ENCODE assay signal across 8 mouse cellular contexts in genomic region chr9:108825820-108826699, GRCm38 (mm10). TPM values are rescaled to one million over a fixed set of nuclear protein-coding genes. Genes with fewer than 3 reads are reported as not detected.
DNase-seq lines count a peak whose midpoint lies in the region; ATAC-seq and TF ChIP-seq lines count a peak whose summit lies in the region.

Gene Celsr3 (plus strand): TSS chr9:108826320.

- 0 out of 2 replicates have a peak, but pooled peaks cover 6% of the 10 kb centered on the region for H3K4me1 ChIP-seq in kidney, postnatal 0 days (replicated peaks; ENCODE audit: insufficient read depth, low read length)
- peaks cover 15% of the 10 kb centered on the region for H3K4me1 ChIP-seq in embryonic facial prominence, embryonic 15.5 days
- peaks cover 12% of the 10 kb centered on the region for H3K4me1 ChIP-seq in hindbrain, postnatal 0 days (ENCODE audit: insufficient read depth, low read length)
- peaks cover 17% of the 10 kb centered on the region for H3K4me1 ChIP-seq in limb, embryonic 12.5 days (replicated peaks)
- H3K4me1 ChIP-seq in neural tube, embryonic 11.5 days (ENCODE audit: control insufficient read depth, insufficient read depth, low read length) = peaks cover 8% of the 10 kb centered on the region; the same call in 1 of the 2 replicates

- TF ChIP-seq POLR2A in brain, embryonic 14.5 days (IDR thresholded peaks at IDR 0.05; ENCODE audit: borderline replicate concordance, extremely low read depth, insufficient read depth, insufficient read length, poor library complexity, severe bottlenecking) = peak; percentile 64; the same call in 1 of the 2 replicates

- H3K36me3 ChIP-seq in kidney, postnatal 0 days (ENCODE audit: insufficient read depth, low read length) = no peaks in the 10 kb centered on the region
- no peaks in the 10 kb centered on the region for H3K36me3 ChIP-seq in embryonic facial prominence, embryonic 15.5 days
- H3K36me3 ChIP-seq in hindbrain, postnatal 0 days (ENCODE audit: insufficient read depth, low read length) = peaks cover 18% of the 10 kb centered on the region; the same call in 1 of the 2 replicates
- H3K36me3 ChIP-seq in limb, embryonic 12.5 days = no peaks in the 10 kb centered on the region
- no peaks in the 10 kb centered on the region for H3K36me3 ChIP-seq in neural tube, embryonic 11.5 days (ENCODE audit: control insufficient read depth, insufficient read depth, low read length)

- peak; percentile 88 for DNase-seq in kidney, postnatal 0 days (ENCODE audit: low spot score)
- DNase-seq in kidney, adult 18-20 months = no peak
- peak; percentile 98 for DNase-seq in brain, embryonic 14.5 days (ENCODE audit: low read depth)
- peak; percentile 96 for DNase-seq in hindbrain, postnatal 0 days (ENCODE audit: low spot score)
- DNase-seq in neural tube, embryonic 11.5 days (ENCODE audit: low spot score) = peak; percentile 92

- peak within 1 kb of the TSS; percentile 70 for H3K4me2 ChIP-seq in kidney, postnatal 0 days (ENCODE audit: low read length)
- H3K4me2 ChIP-seq in embryonic facial prominence, embryonic 15.5 days (replicated peaks) = peak within 1 kb of the TSS; percentile 86
- H3K4me2 ChIP-seq in hindbrain, postnatal 0 days (ENCODE audit: low read depth, low read length) = peak within 1 kb of the TSS; percentile 71
- H3K4me2 ChIP-seq in limb, embryonic 12.5 days = peak within 1 kb of the TSS; percentile 73
- peak within 1 kb of the TSS; percentile 86 for H3K4me2 ChIP-seq in neural tube, embryonic 11.5 days (ENCODE audit: low read depth)

- H3K9ac ChIP-seq in kidney, postnatal 0 days (ENCODE audit: low read depth, low read length) = no peak within 1 kb of the TSS
- no peak within 1 kb of the TSS for H3K9ac ChIP-seq in embryonic facial prominence, embryonic 15.5 days
- H3K9ac ChIP-seq in hindbrain, postnatal 0 days (replicated peaks; ENCODE audit: low read length) = peak within 1 kb of the TSS; percentile 81
- H3K9ac ChIP-seq in limb, embryonic 12.5 days (replicated peaks) = no peak within 1 kb of the TSS
- H3K9ac ChIP-seq in neural tube, embryonic 11.5 days (ENCODE audit: low read length) = peak within 1 kb of the TSS; percentile 76

- ATAC-seq in kidney, postnatal 0 days (replicated peaks; ENCODE audit: low FRiP score, low read depth) = peak; percentile 55
- no peak for ATAC-seq in embryonic facial prominence, embryonic 15.5 days (ENCODE audit: insufficient number of reproducible peaks, low FRiP score, low TSS enrichment, low read depth)
- ATAC-seq in hindbrain, postnatal 0 days = peak; percentile 69
- ATAC-seq in limb, embryonic 12.5 days (ENCODE audit: insufficient number of reproducible peaks, insufficient read depth, low FRiP score, low TSS enrichment, low read depth) = 0 out of 2 replicates have a peak, but pooled peaks have one; percentile 27
- ATAC-seq in neural tube, embryonic 11.5 days (ENCODE audit: insufficient read depth, low FRiP score, low TSS enrichment) = peak; percentile 54
- ATAC-seq in inflammation-experienced regulatory T-cells, adult 6 months = no peak

- no peak within 1 kb of the TSS for H3K27ac ChIP-seq in kidney, postnatal 0 days
- H3K27ac ChIP-seq in embryonic facial prominence, embryonic 15.5 days (replicated peaks) = no peak within 1 kb of the TSS
- peak within 1 kb of the TSS; percentile 90 for H3K27ac ChIP-seq in hindbrain, postnatal 0 days
- no peak within 1 kb of the TSS for H3K27ac ChIP-seq in limb, embryonic 12.5 days
- peak within 1 kb of the TSS; percentile 69 for H3K27ac ChIP-seq in neural tube, embryonic 11.5 days (ENCODE audit: low read depth, low read length)

- H3K9me3 ChIP-seq in kidney, postnatal 0 days (replicated peaks; ENCODE audit: low read length) = no peaks in the 10 kb centered on the region
- H3K9me3 ChIP-seq in embryonic facial prominence, embryonic 15.5 days (replicated peaks) = no peaks in the 10 kb centered on the region
- no peaks in the 10 kb centered on the region for H3K9me3 ChIP-seq in hindbrain, postnatal 0 days (ENCODE audit: low read length)
- H3K9me3 ChIP-seq in limb, embryonic 12.5 days = no peaks in the 10 kb centered on the region
- no peaks in the 10 kb centered on the region for H3K9me3 ChIP-seq in neural tube, embryonic 11.5 days (ENCODE audit: control insufficient read depth, low read length)

- 2% methylated on average over 57 of the region's 70 CpGs for WGBS in kidney, postnatal 0 days
- 2% methylated on average over 65 of the region's 70 CpGs for WGBS in embryonic facial prominence, embryonic 15.5 days
- 1% methylated on average over 48 of the region's 70 CpGs for WGBS in hindbrain, postnatal 0 days
- 2% methylated on average over 63 of the region's 70 CpGs for WGBS in limb, embryonic 12.5 days
- 2% methylated on average over 51 of the region's 70 CpGs for WGBS in neural tube, embryonic 11.5 days

- TF ChIP-seq CTCF in kidney, postnatal 0 days (IDR thresholded peaks at IDR 0.05; ENCODE audit: low read depth) = no peak
- TF ChIP-seq CTCF in brain, embryonic 14.5 days (IDR thresholded peaks at IDR 0.05; ENCODE audit: borderline replicate concordance, extremely low read depth, insufficient read depth, insufficient read length) = no peak
- peak; percentile 7; the same call in 1 of the 2 replicates for TF ChIP-seq CTCF in hindbrain, postnatal 0 days (IDR thresholded peaks at IDR 0.05; ENCODE audit: low read depth)

- H3K4me3 ChIP-seq in kidney, postnatal 0 days (replicated peaks; ENCODE audit: low read depth, low read length) = peak within 1 kb of the TSS; percentile 28
- H3K4me3 ChIP-seq in embryonic facial prominence, embryonic 15.5 days (replicated peaks) = peak within 1 kb of the TSS; percentile 43
- H3K4me3 ChIP-seq in hindbrain, postnatal 0 days (ENCODE audit: low read length) = peak within 1 kb of the TSS; percentile 70
- peak within 1 kb of the TSS; percentile 45 for H3K4me3 ChIP-seq in limb, embryonic 12.5 days (replicated peaks)
- peak within 1 kb of the TSS; percentile 64 for H3K4me3 ChIP-seq in neural tube, embryonic 11.5 days (ENCODE audit: low read depth, low read length)

- H3K27me3 ChIP-seq in kidney, postnatal 0 days (ENCODE audit: insufficient read depth, low read length) = peaks cover 65% of the 10 kb centered on the region
- peaks cover 79% of the 10 kb centered on the region for H3K27me3 ChIP-seq in embryonic facial prominence, embryonic 15.5 days
- no peaks in the 10 kb centered on the region; the same call in 1 of the 2 replicates for H3K27me3 ChIP-seq in hindbrain, postnatal 0 days (ENCODE audit: insufficient read depth, low read length)
- peaks cover 91% of the 10 kb centered on the region for H3K27me3 ChIP-seq in limb, embryonic 12.5 days
- H3K27me3 ChIP-seq in neural tube, embryonic 11.5 days (ENCODE audit: control insufficient read depth, insufficient read depth, low read length) = peaks cover 41% of the 10 kb centered on the region

RNA-seq across cellular contexts. Expression of gene Celsr3, which starts in this region (rescaled TPM):
- polyA plus RNA-seq in kidney, postnatal 0 days (2015; fragmentation: Nextera tagmentation; extraction: Ambion mirVana) = 0.06 and 0.11 TPM in 2 replicates
- 110 and 130 TPM in 2 replicates for polyA plus RNA-seq in brain, embryonic 14.5 days (2012; rRNA removed)
- polyA plus RNA-seq in embryonic facial prominence, embryonic 15.5 days (2015; fragmentation: Nextera tagmentation; extraction: Ambion mirVana) = 0.53 and 0.58 TPM in 2 replicates
- total RNA-seq in hindbrain, postnatal 0 days (2014; rRNA removed) = 49.2 and 86.4 TPM in 2 replicates
- polyA plus RNA-seq in hindbrain, postnatal 0 days (2015; fragmentation: Nextera tagmentation; extraction: Ambion mirVana) = 5.8 and 7.8 TPM in 2 replicates
- polyA plus RNA-seq in limb, embryonic 12.5 days (2016; fragmentation: Nextera tagmentation; extraction: Ambion mirVana) = 0.14 and 0.30 TPM in 2 replicates
- 6.7 and 8.9 TPM in 2 replicates for polyA plus RNA-seq in neural tube, embryonic 11.5 days (2014; fragmentation: Nextera tagmentation; extraction: Ambion mirVana)
- not detected for polyA plus RNA-seq in inflammation-experienced regulatory T-cells, adult 6 months (2017; shearing (Covaris generic))

Comparison
In these comparisons a context has a peak if more than half of its experiments do, and no peak if none do; other contexts are left out.
1. RNA of gene Celsr3 (polyA plus RNA-seq): 110 to 130 TPM in brain, embryonic 14.5 days; 6.7 to 8.9 TPM in neural tube, embryonic 11.5 days, 5.8 to 7.8 TPM in hindbrain, postnatal 0 days, 0.53 to 0.58 TPM in embryonic facial prominence, embryonic 15.5 days, 0.14 to 0.30 TPM in limb, embryonic 12.5 days, 0.06 to 0.11 TPM in kidney, postnatal 0 days and not detected in inflammation-experienced regulatory T-cells, adult 6 months; every median in the first group is over 10 times any median in the second.
2. Peak in DNase-seq, ATAC-seq, H3K4me3 ChIP-seq and H3K4me2 ChIP-seq in kidney, postnatal 0 days; RNA of the gene not detected or under 1 TPM.
3. Peak in ATAC-seq, H3K4me3 ChIP-seq and H3K4me2 ChIP-seq in limb, embryonic 12.5 days; RNA of the gene not detected or under 1 TPM.
4. ATAC-seq: peak in hindbrain, postnatal 0 days (single experiment) and neural tube, embryonic 11.5 days (single experiment); none in embryonic facial prominence, embryonic 15.5 days (single experiment) and inflammation-experienced regulatory T-cells, adult 6 months (single experiment).
5. H3K27ac ChIP-seq: peak in hindbrain, postnatal 0 days (single experiment) and neural tube, embryonic 11.5 days (single experiment); none in kidney, postnatal 0 days (single experiment), embryonic facial prominence, embryonic 15.5 days (single experiment) and limb, embryonic 12.5 days (single experiment).
6. H3K9ac ChIP-seq: peak in hindbrain, postnatal 0 days (single experiment) and neural tube, embryonic 11.5 days (single experiment); none in kidney, postnatal 0 days (single experiment), embryonic facial prominence, embryonic 15.5 days (single experiment) and limb, embryonic 12.5 days (single experiment).
7. Peak in every context shown above with its lines, with median percentiles within 50 percentile points of each other: H3K4me2 ChIP-seq and H3K4me3 ChIP-seq.